In the genomic region with DNA sequence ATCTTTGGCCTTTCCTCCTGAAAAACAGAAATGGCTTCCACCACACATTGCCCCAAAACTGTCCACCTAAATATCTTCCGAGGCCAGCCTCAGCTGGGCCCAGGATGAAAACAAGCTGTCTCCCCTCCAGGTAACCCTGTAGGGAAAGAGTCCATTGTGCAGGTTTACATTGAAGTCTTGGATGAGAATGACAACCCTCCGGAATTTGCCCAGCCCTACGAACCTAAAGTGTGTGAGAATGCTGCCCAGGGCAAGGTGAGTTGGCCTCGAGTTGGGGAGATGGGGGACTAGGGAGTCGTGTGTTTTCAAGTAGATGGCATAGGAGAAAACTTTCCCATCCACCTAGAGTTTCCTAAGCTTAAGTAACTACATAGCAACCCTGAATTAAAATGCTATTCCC, we compare ENCODE assay signal across 29 mouse cellular contexts. TPM values are rescaled to one million over a fixed set of nuclear protein-coding genes. Genes with fewer than 3 reads are reported as not detected.
"Had no signal": no experiment of that assay in that cellular context is flagged by ENCODE, and none has a peak within 500 bp of the region (broad histone marks: within the 10 kb centered on the region; RNA-seq: fewer than 3 reads in every experiment).

No protein-coding gene starts in this region.

- ATAC-seq: hindbrain, embryonic 16.5 days; inflammation-experienced regulatory T-cells, adult 6 months; intestine, embryonic 16.5 days had no signal

- H3K9me3 ChIP-seq: heart, embryonic 13.5 days; heart, embryonic 15.5 days; hindbrain, embryonic 10.5 days; hindbrain, embryonic 12.5 days; kidney, embryonic 15.5 days; limb, embryonic 12.5 days; liver, embryonic 13.5 days; liver, embryonic 15.5 days had no signal

- DNase-seq: gastrocnemius, adult 2 months; gastrocnemius, postnatal 10 days; gastrocnemius, postnatal 25 days; heart, adult 2 months; heart, postnatal 4 days; kidney, adult 18-20 months; kidney, adult 8-10 months; kidney, postnatal 14 days; kidney, postnatal 36 days; layer of hippocampus, adult 9-11 months; layer of hippocampus, postnatal 36 days; left cerebral cortex, postnatal 4 days; liver; liver, embryonic 13.5 days had no signal

- H3K36me3 ChIP-seq: heart, embryonic 15.5 days; hindbrain, embryonic 10.5 days; hindbrain, embryonic 12.5 days; kidney, embryonic 15.5 days; limb, embryonic 12.5 days; liver, embryonic 13.5 days; liver, embryonic 15.5 days had no signal

- H3K27me3 ChIP-seq: heart, embryonic 13.5 days; heart, embryonic 15.5 days; hindbrain, embryonic 12.5 days; kidney, embryonic 15.5 days; limb, embryonic 12.5 days; liver, embryonic 13.5 days; liver, embryonic 15.5 days had no signal

- H3K4me2 ChIP-seq: heart, embryonic 11.5 days; heart, embryonic 13.5 days; heart, embryonic 15.5 days; hindbrain, embryonic 12.5 days; hindbrain, embryonic 14.5 days; kidney, embryonic 15.5 days; limb, embryonic 12.5 days; liver, embryonic 11.5 days; liver, embryonic 13.5 days; liver, embryonic 15.5 days had no signal

- H3K9ac ChIP-seq: heart, embryonic 13.5 days; heart, embryonic 15.5 days; hindbrain, embryonic 12.5 days; hindbrain, embryonic 14.5 days; kidney, embryonic 15.5 days; limb, embryonic 12.5 days; liver, embryonic 13.5 days; liver, embryonic 15.5 days had no signal

- H3K4me3 ChIP-seq: gastrocnemius, adult 2 months; heart, adult 2 months; heart, embryonic 13.5 days; heart, embryonic 15.5 days; hindbrain, embryonic 10.5 days; hindbrain, embryonic 12.5 days; kidney, embryonic 15.5 days; limb, embryonic 12.5 days; liver, embryonic 13.5 days; liver, embryonic 15.5 days had no signal

- H3K27ac ChIP-seq: gastrocnemius, adult 2 months; heart, adult 2 months; heart, embryonic 13.5 days; heart, embryonic 15.5 days; hindbrain, embryonic 10.5 days; hindbrain, embryonic 12.5 days; hindbrain, embryonic 14.5 days; kidney, embryonic 15.5 days; kidney, postnatal 0 days; limb, embryonic 12.5 days; liver, embryonic 13.5 days; liver, embryonic 15.5 days had no signal

- H3K4me1 ChIP-seq: heart, embryonic 13.5 days; heart, embryonic 15.5 days; hindbrain, embryonic 10.5 days; hindbrain, embryonic 12.5 days; kidney, embryonic 15.5 days; limb, embryonic 12.5 days; liver, embryonic 13.5 days; liver, embryonic 15.5 days had no signal

RNA-seq across cellular contexts. Expression of gene Bean1, which starts 32.6 kb away (rescaled TPM):
- total RNA-seq: granulocyte monocyte progenitor cell, adult 5-6 weeks had no signal
- polyA plus RNA-seq: inflammation-experienced regulatory T-cells, adult 6 months; liver, embryonic 13.5 days had no signal

RNA-seq across cellular contexts. Expression of gene Cdh5, which starts 36.2 kb away (rescaled TPM):
- total RNA-seq: granulocyte monocyte progenitor cell, adult 5-6 weeks had no signal
